Mouse (Mus musculus) kidney, postnatal 4 days (tissue): Measurements from ENCODE around the gene St6gal1.
A peak's percentile ranks its signal among the peaks of the same experiment; 100 is the strongest.

Source experiments
- DNase-seq, 2 experiments: peaks; one replicate each; pipeline ENCODE4 v3.0.0; 2021; ENCODE audit warnings: mixed read lengths in 2 of 2

The St6gal1 gene

DNA sequence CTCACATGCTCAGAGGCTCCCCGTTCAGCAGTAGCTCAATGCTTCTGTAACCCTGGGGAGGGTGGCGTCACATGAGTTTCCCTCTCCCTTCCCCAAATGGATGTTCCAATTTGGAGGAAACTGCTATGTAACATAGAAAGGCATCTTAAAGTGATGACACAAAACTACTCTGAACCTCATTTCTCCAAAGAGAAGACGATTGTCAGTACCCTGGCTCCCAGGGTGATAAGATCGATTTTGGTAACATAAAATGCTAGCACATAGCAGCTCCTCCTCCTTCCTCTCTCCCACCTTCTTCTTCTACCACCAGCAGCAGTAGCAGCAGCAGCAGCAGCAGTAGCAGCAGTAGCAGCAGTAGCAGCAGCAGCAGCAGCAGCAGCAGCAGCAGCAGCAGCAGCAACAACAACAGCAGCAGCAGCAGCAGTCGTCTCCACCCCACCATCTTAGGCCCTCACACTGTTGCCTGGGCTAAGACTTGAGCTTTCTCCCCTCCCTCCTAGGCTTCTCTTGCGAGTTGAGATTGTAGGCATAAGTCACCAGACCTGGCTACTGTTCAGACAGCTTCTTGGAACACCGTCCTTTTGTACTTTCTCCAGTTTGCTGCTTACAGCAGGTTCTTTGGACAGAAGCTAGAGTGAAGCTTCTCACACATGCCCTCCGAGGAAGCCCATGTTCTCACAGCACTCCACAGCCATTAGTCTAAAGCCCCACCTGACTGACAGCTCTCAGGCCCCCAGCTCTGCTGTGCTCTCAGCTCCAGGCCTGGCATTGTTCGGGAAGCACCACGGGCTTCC, 81.5 kb downstream of the St6gal1 start:
- DNase-seq: peak in 1 of 2 experiments; percentile 18

DNA sequence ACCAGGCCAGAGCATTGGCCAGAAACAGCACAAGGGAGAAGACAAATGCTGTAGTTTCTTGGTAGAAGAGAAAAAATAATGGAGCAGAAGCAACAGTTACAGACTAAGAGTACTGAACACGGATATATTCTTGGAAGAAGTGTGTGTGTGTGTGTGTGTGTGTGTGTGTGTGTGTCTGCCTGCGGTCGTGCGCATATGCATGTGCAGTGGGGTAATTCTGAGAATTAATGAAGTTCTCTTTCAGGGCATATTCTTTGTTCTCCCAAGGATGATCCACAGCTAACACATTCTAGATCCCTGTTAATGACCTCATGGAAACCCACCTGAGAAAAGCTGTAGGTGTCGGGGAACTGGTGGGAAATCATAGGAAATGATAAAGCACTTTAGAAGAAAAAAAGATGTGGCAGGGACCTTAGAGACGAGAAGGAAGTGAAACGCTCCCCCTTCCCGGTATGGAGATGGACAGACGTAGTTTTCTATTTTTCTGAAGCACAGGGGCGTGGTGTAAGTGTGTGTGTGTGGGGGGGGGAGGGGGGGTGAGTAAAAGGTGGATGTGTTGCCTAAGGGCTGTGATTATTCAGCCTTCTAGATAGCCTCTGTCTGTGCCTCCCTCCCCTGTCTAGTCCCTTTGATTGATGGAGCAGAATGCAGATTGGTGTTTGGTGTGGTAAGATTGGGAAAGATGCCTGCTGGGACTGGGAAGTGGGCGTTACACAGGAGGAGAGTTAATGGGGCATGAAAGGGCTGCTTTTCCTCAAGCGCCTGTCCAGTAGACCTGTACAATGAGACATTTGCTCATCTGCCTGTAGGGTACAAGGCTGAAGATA, 82.8 kb downstream of the St6gal1 start:
- peak; percentile 27 to 30 for DNase-seq

DNA sequence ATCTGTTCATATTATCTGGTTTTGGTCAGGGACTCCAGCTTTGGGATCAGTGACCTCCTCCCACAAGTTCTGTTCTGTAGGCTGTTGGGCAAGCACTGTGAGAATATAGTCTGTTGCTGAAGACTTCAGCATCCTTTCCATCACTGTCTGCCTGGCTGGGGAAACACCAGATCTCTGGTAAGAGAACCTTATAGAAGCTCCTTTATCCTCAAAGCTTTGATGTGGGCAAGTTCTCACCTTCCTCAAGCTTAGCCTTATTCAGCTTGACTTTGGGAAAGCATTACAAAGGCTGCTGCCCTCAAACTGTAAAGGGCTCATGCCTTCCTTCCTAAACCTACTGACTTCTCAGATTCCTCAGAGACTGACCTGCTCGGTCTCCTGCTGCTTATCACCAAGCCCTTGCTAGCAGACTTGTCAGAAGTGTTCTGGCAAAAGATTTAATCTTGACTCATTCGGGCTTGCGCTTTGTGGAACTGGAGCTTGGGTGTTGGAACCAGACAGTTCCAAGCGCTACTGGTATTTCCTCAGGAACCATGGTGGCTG, 83.5 kb downstream of the St6gal1 start:
- DNase-seq: no peak

DNA sequence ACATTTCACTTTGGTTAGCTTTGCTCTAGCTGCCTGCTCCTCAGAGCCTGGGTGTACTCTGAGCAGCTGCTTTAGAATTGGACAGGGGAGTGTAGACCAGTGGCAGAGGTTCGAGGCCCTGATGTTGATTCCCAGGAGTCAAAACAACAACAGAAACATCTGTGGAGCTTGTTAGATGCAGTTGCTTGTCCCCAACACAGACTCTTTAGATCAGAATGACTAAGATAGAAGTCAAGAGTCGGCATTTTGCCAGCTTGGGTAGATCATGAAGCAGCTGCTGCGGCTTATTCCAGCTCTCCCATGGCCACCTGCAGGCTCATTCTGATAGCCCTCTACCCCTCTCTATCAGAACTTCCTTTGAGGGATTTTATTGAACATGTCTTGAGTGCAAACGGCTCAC, 84.5 kb downstream of the St6gal1 start:
- DNase-seq: no peak

DNA sequence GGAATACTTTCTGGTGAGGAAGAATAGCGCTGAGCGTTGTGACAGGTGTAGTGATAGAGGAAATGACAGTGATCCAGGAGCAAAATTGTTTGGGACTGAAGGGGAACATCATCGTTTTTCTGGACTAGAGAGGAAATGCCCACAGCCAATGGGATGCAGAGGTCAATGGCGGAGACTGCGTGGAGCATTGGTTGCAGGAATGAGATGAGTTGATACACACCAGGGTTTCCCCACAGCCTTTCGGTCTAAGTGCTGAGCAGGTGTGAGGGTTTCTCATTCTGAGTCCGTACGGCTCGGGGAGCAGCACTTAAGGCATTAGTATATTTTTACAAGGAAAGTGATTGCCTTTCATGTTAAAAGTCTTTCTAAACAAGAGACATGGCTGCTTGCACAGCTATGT, 88.1 kb downstream of the St6gal1 start:
- no peak for DNase-seq

DNA sequence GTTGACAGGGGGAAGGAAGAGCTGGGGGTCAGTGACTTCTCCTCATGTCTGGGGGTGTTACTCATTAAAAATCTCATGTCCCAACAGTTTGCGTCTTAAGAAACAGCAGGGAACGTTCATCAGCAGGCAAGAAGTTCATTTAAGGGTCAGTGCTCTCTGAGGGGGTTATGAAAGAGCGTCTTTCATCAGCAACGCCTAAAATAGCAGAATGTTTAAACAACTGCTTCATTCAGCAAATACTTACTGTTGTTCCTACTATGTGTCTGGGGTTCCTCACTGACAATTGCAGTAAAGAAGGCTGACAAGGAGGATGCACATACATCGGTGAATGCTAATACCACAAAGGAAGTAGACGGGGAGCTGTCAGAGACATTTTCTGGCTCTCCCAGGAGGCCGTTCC, 90.2 kb downstream of the St6gal1 start:
- DNase-seq: peak in 1 of 2 experiments; percentile 22

DNA sequence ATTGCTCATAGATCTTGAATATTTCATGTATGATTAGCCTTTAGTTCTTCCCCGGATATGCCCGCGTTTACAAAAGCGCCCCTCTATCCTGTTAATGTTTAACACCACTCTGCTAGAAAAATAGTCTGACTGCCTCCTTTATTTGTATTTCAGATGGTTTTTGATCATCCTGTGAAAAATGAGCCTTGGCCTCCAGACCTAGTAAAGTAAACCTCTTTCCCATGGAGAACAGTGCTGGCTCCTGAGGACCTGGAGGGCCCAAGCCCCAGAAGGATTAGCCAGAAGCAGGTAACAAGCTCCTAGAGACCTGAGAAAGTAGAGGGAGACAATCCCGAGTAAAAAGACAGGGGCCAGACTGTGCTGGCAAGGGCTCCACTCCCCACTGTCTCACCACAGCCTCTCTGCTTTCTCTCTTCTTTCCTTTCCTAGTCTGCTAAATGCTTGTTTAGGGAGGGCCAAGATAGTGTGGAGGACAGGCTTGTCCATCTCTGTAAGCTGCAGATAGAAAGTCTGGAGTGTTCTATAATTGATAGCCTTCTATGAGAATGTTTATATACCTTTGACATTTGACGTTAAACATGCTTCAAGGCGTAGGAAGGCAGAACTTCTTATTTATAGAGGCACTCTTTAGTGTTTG, 93.0 kb downstream of the St6gal1 start:
- DNase-seq: no peak

DNA sequence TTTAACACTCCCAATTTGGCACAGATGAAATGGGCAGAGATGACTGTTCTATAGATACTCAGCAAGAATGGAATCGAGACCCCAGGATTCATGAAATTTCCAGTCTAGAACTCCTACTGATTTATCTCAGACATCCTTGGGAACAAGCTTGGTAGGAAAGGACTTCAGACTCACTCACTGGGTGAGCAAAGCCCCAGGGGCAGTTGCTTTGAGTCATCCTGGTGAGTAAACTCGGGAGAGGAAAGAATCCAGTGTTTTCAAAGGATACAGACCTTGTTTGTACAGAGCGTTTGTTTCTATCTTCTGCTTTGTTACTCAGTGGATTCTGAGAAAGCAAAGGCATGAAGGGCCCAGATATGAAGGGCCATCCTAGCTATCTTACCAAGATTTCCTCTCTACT, 95.5 kb downstream of the St6gal1 start:
- no peak for DNase-seq

DNA sequence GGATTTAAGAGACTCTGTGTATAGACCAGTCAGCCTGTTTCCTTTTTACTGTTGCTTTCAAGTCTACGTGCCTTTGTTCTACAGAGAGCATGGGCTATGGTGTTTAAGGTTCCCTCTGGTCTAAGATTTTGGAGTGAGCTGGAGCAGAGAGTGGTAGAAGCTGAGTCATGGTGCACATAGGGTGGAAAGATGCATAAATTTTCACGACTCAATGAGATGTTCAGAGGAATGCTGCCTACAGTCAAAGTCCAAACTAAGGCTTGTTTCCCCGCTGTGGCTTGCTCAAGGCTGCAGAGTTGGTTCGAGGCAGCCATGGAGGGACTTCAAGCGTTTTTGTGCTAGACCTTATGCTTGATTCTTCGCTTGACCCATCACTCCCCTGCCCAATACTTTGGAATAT, 96.0 kb downstream of the St6gal1 start:
- DNase-seq: no peak

DNA sequence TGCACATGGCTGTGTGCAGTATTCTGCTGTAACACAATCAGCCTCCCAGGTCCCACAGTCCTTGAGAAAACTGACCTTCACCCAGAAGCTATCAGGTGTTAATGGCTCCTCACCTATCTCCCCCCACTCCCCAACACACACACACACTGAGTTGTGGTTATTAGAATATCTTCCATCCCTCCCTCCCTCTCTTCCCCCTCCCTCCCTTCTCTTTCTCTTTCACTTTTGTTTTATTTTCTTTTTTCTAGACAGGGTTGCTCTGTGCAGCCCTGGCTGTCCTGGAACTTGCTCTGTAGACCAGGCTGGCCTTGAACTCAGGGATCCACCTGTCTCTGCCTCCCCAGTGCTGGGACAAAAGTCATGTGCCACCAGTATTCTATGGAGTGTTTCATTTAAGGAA, 97.9 kb downstream of the St6gal1 start:
- no peak for DNase-seq

DNA sequence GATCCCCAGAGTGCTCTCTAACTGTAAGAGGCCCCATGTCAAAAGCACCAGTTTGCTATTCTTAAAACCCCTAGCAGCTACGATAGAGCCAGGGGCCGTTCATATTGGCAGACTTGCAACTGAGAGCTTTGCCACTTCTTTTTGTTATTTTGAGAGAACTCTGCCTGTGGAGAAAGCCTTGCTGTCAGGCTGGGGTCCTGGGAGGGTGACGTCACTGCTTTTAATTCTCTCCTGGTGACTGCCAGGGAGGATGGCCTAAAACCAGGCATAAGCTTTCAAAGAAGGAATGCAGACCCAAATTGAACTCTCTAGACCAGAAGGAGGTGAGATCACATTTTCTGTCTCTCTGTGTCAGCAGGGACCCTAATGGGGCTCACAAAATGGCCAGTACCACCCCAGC, 99.4 kb downstream of the St6gal1 start:
- no peak for DNase-seq

DNA sequence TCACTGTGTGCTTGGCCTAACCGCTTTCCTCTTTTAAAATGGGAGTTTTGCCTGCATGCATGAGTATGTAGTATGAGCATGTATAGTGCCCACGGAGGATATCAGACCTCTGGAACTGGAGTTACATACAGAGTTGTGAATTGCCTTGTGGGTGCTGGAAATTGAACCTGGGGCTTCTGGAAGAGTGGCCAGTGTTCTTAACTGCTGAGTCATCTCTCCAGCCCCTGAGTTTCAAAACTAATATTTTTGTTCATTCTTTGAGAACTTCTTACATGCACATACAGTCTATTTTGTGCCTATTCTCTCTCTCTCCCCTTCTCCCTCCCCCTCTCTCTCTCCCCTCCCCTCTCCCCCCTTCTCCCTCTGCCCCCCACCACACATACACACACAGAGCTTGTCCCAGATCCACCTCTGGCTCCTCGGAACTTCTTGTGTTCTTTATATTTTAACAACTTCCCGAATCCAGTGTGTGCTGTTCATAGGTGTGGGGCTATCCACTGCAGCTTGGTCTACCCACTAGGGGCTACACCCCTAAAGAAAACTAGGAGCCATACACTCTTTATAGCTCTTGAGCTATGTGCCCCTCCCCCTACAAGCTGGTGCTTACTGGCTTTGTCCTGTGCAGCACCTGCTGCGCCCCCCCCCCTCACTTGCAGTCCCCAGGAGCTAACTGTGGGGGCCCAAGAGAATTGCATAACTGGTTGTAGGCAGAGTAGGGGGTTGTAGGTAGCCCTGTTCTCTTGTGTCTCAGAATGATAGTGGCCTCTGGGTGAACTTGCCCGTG, 100.5 kb downstream of the St6gal1 start:
- DNase-seq: no peak

DNA sequence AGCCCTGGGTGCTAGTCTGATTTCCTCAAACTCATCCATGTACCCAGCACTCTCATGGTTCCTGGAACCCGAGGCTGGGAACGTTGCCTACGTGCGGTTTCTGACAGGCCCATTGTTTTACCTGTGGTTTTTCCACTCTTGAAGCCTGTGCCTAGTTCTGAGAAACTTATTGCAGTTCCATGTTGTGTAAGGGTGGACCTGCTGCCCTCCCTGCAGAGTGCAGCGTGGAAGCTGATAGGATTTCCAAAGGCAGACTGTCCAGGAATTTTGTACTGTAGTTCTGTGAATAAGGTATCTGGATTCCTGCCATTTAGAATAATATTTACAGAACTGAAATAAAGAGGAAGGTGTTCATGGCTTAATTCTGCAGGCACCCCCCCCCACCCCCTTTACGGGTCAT, 102.1 kb downstream of the St6gal1 start:
- DNase-seq: no peak

DNA sequence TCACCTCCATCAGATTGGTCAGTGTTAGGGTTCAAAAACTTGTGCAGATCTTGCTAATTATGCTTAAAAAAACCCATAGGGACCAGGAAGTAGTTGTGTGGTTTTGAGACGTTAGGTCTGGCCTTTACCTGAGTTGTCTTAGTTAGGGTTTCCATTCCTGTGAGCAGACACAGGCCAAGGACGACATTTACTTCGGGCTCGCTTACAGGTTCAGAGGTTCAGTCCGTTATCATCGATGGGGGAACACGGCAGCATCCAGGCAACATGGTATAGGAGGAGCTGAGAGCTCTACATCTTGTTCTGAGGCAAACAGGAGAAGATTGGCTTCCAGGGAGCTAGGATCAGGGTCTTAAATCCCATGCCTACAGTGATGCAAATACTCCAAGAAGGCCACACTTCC, 102.7 kb downstream of the St6gal1 start:
- no peak for DNase-seq

DNA sequence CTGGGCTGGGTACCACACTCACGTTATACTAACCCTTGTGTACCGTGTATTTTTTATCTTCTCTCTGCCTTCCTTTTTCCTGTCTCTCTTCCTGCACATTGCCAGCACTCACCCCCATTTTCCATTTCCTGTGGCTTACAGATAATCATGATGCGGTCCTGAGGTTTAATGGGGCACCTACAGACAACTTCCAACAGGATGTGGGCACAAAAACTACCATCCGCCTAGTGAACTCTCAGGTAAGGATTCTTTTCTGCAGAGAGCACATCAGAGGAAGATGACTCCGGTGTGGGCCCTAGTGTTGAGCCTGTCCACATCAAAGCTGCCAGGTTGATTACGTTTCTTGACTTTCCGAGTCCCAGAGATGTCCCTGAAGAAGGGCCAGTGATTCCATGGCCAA, 103.7 kb downstream of the St6gal1 start:
- no peak for DNase-seq

DNA sequence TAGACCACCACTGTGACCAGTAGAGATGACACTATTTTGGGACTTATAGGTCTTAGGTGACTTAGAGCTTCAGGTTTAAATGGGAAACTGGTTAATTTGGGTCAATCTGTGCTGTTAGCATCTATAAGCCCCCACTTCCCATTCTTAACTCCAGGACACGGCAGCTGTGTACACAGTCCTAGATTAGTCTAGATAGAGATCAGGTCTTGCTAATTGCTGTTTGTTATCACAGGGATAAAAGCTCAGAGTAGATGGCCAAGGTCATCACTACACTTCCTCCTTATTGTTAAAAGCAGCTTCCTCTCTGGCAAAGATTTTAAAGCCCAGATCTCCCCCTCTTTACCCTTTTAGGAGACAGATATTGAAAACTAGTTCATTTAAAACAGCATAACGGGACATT, 107.6 kb downstream of the St6gal1 start:
- no peak for DNase-seq

DNA sequence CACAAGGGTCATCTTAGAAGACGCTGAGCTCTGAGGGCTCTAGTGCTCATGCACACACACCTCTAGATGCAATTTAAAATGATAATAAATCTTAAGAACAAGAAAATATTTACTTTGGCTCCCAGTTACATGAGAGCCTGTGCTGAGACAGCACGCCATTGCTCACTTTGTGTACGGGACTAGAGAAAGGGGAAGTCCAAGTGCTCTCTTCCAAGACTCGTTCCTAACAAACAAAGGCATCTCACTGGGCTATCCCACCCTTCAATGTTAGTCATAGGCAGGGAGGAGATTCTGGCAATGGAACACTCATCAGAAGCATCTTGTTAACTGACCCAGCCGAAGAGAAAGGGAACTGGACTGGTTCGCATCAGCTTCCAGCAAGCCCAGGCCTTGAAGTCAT, 108.1 kb downstream of the St6gal1 start:
- no peak for DNase-seq

DNA sequence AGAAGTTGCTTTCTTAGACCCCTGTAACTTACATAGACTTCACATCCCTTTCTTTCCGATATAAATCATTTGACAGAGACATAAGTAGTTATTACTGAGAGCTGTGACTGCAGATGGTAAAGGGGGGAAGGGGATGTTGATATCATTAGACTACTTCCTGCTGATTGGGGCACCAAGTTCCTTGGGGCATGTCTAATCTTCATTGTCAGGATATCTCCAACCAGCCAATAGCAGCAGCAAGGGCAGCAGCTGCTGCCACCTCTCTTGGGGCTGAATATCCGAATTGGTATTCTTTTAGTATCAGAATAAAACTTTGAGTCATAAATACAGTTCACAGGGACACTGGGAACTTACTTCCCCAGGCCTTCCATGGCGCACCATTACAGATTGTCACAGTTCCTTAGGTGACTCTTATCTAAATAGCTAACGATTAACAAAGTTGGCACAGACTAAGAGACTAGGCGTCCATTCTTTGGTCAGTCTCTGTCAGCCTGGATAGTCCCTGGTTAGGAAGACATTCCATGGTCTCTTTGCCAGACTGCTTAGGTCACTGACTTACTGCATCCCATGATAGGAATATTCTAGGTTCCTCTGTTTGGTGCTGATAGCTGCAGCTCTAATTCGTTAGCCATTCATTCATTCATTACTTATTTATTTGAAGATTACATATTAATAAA, 109.5 kb downstream of the St6gal1 start:
- no peak for DNase-seq

DNA sequence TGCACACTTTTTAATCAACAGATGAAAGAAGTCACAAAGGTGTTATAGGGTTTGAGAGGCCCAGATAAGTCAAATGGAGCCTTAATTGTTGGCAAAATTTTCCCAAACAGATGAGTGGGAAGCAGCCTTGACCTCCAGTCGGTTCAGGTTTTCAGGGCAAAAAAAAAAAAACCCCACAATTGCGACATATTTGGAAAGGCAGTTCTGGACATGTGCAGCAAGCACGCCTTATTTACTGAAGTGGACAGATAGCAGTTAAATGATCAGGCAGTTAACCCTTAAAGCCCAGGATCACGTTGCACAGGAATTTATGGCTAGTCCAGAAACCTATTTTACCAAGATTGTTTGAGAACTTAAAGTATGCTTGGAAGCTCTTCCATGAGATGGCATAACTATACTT, 112.8 kb downstream of the St6gal1 start:
- DNase-seq: no peak

DNA sequence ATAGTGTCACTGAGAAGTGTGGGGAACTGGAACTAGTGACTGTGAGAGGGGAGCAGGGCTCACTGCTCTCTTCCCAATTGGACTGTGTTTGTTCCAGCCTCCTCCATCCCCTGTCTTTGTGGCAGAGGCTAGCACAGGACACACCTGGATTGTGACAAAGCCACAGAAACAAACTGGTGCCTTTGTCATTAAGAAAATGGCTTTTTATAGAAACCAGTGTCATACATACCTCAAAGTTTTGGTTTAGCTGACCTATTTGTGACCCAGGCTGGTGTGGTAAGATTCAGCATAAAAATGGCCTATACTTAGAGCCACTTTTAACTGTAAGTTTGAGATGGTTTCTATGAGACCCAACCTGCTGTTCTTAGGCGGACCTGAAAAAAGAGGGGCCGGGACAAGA, 116.7 kb downstream of the St6gal1 start:
- no peak for DNase-seq

DNA sequence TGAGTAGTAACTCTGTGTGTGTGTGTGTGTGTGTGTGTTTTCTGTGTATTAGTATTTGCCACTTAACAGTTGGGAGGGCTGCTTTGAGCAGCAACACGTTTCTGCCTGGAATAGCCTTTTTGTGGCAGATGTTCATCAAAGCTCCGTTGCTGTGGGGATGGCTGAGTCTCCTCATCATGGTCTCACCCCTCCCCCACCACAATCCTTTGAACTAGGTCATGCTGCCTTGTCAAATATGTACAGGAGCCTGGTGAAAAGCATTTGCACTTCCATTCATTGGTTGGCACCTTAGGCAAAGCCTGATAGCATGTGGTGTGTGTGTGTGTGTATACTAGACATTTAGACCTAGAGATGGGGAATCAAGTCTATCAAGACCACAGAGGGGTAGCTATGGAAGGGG, 126.3 kb downstream of the St6gal1 start:
- DNase-seq: no peak

DNA sequence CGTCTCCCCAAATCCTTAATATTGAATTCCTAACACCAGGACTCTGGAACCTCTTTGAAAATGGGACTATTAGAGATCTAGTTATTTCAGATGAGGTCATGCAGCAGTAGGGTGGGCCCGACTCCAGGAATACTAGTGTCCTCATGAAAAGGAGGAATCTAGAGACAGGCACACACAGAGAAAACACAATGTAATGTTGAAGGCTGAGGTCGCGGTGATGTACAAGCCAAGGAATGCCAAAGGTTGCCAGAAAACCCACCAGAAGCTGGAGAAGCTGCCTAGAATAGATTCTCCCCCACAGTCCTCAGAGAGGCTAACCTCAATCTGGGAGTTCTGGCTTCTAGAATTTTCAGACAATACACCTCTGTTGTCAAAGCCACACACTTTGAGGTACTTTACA, 136.5 kb downstream of the St6gal1 start:
- DNase-seq: no peak
